Mouse (Mus musculus): Measurements from ENCODE around the gene Incenp.
"Not testable (repeated sequence)": the region's sequence is repeated elsewhere in the genome, so short reads cannot be mapped to it uniquely, and the experiment has no call there.

Gene Incenp

DNA sequence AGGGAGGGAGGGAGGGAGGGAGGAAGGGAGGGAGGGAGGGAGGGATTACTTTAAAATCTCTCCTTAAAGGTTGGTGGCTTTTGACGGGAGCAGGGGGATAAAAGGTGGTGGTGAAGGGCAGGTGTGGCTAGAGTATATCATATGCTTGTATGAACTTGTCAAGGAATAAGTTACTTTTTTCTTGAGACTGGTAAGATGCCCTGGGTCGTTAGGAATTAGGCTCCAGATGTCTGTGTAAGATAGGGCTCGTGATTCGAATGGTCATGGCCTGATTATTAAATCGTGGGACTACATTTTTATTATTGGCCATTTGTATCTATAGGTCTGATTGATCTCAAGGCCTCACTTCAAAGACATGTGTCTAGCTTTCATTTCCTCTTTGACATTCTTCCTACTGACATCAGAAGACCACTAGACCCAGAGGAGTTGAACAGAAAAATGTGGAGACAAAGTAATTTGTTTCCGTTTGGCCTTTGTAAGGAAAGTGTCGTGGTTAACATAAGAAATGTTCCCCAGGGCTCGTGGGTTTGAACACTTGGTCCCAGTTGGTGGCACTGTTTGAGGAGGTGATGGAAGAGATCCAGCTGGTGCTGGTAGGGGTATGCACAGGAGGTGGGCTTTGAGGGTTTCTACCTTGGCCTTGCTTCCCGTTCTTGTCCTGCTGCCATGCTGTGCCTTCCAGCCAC is 19.0 kb upstream of the Incenp start:
- DNase-seq (ENCODE audit: low spot score), result no peak

DNA sequence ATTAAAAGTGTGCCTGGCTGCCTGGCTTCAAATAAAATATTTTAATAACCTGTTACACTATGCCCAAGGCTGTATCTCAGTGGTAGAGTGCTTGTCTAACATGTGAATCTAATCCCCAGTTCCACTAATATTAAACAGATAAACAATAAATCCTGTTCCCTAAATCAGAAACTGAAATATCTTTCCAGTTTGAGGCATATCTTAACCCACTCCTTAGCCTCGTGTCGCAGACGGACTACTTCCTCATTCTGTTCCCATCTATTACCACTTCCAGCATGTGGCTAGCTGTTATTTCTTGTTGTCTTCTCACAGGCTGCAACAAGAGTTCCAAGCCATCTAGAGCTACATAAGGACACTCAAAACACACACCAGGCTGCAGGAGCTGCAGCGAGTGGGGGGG is 18.4 kb upstream of the Incenp start:
- no peak for DNase-seq (ENCODE audit: low spot score)

DNA sequence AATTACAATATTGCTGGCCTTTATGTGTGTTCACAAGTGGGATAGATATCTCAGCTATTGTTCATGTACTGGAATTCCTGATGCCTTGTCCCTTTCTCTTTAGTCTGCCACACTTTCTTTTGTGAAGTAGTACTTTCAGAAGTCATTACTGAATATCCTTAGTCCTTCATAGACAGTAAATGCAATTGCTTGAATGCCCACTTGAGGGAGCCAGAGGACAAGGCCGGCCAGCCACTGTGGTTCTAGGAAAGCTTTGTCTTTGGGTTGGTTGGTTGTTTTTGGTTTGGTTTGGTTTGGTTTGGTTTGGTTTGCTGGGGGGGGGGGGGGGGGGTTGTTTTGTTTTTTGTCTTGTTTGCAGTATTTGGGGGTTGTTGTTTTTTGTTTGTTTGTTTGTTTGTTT is 16.6 kb upstream of the Incenp start:
- DNase-seq (ENCODE audit: low spot score), result peak; percentile 79

DNA sequence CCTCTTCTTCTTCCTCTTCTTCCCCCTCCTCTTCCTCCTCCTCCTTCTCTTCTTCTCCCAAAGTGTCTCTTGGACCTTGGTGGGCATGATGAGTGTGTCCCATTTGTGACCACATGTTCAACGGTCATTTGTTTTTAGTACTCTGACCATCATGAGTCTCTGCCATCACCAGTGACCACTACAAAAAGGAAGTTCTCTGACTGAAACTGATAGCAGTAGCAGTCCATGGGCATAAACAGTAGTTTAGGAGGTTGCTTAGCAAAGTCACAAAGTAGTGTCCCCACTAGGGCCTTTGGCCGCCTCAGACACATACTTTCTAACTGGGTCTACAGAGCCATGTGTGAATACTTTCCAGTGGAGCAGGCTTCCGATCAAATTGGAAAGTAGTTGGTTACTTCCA is 15.0 kb upstream of the Incenp start:
- DNase-seq (ENCODE audit: low spot score), result no peak

DNA sequence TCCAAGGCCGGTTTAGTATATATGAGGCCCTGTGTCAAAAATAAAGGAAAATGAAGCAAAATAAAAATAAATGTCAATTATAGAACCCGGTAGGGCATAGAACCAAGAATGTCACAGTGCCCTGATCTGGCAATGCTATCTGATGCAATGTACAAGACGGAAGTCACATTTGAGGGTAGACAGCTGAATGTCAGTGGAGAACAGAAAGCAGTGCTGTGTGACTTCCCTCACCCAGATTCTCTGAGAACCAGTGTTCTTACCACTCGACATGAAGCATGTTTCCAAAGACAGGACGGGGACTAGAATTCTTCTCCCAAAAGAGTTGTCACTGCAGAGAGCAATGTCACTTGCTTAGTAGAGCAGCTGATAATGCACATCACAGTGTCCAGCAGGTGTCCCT is 14.4 kb upstream of the Incenp start:
- DNase-seq (ENCODE audit: low spot score), result no peak

DNA sequence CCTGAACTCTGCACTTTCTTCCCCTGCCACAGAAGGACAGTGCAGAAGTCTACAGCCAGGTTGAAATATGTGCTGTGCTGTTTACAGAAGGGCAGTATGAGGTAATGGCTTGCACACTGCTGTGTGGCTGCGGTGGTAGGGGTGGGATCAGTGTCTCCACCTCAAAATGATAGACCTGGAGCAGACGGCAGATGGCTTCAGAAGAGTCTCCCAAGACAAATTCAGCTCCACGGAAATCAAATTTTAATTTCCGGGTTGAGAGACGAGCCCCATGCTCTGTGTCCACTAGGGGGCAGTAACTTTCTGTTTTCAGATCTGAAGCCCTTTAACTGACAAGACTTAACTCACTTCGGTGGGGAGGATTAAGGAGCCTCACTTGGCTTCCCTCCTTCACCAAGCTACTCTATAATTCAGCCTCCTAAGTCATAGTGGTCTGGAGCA is 12.0 kb upstream of the Incenp start:
- peak; percentile 69 for DNase-seq (ENCODE audit: low spot score)

DNA sequence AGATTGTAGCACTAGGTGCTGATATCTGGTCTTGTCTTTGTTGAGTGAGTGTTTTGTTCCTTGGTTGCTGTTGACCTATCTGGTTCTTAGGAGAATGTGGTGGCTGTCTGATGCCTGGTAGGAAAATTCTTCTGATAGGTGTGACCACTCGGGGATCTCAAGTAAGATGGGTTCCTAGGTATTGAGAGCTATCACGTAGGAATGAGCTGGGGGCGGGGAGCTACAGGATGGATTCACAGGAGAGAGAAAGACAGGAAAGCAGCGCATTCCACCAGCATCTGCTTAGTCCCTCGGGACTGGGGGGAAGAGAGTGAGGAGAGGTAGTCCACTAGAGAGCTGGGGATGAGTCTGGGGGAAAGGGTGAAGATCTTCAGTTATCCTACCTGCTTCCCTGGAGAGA is 10.0 kb upstream of the Incenp start:
- DNase-seq (ENCODE audit: low spot score), result no peak

DNA sequence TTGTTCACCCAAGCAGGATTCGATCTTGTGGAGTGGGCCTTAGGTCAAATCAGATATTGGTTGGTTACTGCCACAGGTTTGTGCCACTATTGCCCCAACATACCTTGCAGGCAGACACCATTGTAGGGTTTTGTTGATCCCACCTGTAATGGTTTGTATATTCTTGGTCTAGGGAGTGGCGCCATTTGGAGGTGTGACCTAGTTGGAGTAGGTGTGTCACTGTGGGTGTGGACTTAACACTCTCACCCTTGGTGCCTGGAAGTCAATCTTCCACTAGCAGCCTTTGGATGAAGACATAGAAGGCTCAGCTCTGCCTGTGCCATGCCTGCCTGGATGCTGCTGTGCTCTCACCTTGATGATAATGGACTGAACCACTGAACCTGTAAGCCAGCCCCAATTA is 1.3 kb upstream of the Incenp start:
- not testable (repeated sequence) for DNase-seq (ENCODE audit: low spot score)

DNA sequence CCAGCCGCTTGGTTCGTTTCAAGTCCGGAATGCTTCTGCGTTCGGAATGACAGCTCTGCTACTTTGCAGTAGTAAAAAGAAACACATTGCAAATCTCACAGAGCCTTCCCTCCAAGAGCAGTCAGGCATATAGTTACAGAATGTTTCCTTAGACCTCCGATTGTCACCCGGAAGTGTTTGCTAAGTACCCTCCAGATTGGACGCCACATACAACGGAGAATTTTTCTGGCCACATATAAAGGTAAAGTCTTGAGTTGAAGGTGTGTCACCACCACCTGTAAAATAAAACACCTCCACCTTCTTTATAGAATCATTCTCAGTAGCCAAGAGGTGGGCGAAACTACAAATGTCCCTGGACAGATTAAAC is 412 bp upstream of the Incenp start:
- no peak for DNase-seq (ENCODE audit: low spot score)

DNA sequence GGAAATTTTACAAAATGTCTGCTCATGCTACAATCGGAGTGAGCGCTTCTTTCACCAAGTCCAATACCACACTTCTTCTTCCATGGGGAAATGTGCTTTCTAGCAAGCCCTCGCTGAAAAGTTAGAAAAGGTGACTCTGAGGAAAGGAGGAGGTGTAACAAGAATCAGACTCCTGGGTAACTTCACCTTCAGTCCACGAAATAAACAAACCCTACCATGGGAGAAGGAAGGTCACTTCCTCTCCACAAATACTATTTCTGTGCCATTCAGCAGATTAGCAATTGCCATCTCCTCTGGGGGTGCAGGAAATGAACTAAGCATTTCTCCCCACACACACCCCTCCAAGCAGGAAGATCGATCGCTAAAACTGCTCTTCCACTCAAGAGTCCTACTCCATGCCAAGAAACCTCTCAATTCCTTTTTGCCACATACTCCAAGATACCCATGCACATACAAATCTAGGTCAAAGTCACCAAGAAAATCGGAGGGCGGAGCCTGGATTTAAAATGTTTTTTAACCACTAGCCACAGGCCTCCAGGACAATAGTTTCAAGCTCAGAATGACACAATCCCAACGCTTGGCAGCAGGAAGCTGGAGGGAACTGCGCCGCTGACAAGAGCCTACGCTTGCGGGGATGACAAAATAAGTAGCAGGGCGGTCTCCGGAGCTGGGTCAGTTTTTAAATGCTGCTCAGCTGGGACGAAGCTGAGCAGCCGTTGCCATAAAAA is 848 bp downstream of the Incenp start:
- DNase-seq (ENCODE audit: low spot score), result no peak

DNA sequence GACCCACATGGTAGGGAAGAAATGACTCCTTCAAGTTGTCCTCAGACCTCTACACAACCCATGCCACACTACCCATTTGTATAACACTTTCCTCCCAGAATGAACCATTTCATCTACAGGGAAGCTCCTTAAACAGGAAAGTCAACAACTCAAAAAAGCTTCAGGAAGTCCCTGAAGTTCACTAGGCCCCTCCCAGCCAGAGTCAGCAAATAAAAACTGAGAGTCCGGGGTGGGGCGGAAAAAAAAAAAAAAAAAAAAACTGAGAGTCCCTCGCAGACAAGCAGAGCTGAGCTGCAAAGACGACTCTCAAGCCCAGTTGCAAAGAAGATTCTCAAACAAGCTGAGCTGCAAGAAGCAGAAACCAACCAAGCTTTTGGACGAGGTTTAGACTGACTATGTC is 3.3 kb downstream of the Incenp start:
- no peak for DNase-seq (ENCODE audit: low spot score)

DNA sequence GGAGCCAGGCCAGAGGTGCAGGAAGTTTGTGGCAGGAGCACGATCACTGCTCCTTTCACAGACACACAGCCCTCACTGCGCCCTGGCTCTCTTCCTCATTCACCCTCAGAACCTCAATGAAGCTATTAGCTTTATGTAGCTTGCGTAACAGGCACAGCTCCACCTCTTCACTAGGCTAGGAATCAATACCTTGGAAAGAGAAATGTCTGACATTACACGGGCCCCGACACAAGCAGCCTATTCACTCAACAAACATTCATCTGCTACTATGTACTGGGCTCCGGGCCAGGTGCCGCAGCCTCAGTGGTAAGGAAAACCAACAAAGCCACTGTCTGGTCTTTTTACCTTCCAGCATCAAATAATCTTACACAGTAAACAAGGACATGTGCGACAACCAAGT is 12.6 kb downstream of the Incenp start:
- DNase-seq (ENCODE audit: low spot score), result no peak

DNA sequence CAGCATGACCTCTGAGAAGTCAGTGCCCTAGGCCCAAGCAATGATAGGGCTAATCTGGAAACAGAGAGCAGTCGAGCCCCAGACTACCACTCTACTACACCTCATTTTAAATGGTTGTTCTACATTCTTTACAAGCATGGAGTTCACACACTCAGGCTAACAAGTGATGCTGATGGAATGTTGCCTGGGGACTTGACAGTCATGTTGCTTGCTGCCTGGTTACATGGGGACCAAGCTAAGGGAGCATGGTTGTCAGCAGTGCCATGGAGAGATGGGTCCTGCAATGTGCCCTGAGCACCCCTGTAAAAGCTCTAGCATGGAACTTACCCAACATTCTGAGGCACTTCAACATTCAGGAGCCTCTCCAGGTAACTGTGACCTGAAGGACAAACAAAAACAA is 13.0 kb downstream of the Incenp start:
- no peak for DNase-seq (ENCODE audit: low spot score)

DNA sequence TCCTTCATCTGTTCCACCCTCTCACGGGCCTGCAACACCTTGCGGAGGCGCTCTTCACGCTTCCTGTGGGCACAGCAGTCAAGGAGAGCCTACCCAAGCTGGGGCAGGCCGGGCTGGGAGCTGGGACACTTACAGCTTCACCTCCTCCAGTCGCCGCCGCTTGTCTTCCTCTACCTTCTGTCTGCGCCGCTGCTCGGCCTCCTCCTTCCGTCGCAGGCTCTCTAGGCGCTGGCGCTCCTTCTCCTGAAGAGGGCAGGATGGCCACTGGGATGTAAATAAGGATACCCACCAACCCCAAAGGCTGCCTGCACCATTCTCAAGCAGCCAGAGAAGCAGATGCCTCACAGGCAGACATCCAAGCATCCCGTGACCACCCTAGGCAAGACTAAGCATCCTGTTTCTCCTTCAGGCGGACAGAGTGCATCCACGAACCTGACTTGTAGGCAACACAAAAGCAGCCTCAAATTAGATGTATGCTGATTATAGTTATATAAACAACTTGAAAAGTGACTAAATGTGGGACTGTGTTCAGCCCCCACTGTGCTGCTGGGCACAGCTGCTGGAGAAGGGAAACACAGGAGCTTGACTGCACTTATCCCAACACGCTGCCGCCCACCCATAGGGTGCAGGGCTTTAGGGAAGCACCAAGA is 21.0 kb downstream of the Incenp start:
- no peak for DNase-seq (ENCODE audit: low spot score)

DNA sequence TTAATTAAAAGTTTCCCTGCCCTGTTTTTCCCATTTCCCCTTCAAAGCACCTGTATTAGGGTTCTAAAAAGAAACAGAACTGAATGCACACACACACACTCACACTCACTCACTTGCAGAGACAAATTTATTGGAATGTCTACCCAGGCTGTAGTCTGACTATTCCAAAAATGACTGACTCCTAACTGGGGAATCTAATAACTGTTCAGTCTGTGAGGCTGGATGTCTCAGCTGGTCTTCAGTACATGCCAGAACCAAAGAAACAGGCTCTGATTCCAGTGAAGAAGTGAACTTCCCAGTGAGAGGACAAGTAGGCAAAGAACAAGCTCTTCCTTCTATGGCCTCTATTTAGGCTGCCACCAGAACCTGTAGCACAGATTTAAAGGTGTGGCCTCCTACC is 33.9 kb downstream of the Incenp start:
- no peak for DNase-seq (ENCODE audit: low spot score)

DNA sequence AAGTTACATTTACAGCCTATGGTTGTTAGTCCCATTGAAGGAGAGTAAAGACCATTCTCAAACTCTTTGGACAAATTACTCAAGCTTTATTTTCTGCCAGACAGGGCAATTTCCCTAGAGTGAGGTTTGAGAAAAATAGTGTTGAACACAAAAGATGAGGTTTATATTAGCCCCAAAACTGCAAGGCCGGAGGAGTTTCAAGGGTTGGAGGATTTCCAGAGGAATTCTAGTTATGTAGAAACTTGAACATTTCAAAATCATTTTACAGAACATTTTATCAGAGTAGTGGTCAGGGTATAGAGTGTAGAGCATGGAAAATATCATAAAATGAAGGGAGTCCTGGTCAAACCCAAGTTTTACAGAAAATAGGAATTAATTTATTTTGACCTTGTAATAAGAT is 34.5 kb downstream of the Incenp start:
- no peak for DNase-seq (ENCODE audit: low spot score)

DNA sequence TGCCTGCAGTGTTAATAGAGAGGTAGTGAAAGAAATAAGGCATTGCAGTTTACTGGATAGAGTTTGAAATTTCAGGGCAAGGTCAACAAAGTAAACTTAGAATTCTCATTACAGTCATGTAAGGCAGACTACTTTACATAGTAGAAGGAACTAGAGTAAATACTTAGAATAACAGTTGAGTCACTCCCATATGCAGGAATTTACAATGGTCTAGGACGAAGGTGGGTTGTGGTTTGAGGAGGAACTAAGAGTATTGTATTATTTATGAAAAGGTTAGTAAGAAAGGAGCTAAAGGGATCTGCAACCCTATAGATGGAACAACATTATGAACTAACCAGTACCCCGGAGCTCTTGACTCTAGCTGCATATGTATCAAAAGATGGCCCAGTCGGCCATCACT is 38.5 kb downstream of the Incenp start:
- DNase-seq (ENCODE audit: low spot score), result not testable (repeated sequence)

DNA sequence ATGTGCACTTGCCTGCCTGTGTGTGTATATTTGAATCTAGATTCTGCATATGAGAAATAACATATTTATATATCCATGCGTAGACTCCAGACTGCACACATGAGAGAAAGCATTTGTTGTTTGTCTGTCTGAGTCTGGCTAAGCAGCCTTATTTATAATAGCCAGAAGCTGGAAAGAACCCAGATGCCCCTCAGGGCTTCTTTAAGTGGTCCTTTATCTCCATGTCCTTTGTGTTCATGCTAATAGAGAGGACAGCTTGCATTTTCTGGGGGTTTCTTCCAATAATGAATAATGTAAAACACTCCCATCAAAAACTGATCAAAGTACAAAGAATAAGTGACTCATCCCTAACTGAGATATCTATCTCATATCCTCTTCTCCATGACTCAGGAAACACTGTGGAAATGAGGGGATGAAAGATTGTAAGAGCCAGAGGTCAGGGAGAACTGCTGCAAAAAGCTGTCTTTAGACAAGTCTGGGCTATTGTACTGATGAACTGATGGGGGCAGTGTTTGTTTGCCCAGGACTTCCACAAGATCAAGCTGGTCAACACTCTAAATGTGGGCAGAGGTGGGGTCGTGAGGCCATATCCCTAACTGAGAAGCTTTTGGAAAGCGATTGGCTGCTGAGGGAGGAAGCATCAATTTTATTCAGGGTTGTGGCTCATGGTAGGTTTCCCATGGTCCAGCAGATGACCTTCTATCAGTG is 49.8 kb downstream of the Incenp start:
- DNase-seq (ENCODE audit: low spot score), result not testable (repeated sequence)

DNA sequence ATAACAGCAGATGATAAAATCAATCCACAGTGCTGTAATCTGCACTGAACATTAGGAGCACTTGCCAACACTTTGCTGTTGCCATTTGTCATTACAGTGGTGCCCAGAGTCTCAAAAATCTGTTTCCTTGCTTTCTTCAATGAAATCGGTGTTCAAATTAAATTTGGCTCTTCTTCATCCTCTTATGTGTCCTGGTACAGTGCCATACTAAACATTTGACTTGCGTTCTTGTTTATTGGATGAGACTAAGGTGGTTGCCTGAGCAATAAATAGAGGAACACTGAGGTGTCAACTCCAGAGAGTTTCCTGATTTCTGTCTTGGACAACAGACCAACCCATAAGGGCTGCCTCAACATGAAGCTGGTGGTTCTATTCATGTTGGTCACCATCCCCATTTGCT is 52.1 kb downstream of the Incenp start, which contains the start of gene Scgb2a2:
Scgb2a2 (plus strand) TSS at position 301 of the 400 bp plus-strand sequence.
- DNase-seq (ENCODE audit: low spot score), result no peak

DNA sequence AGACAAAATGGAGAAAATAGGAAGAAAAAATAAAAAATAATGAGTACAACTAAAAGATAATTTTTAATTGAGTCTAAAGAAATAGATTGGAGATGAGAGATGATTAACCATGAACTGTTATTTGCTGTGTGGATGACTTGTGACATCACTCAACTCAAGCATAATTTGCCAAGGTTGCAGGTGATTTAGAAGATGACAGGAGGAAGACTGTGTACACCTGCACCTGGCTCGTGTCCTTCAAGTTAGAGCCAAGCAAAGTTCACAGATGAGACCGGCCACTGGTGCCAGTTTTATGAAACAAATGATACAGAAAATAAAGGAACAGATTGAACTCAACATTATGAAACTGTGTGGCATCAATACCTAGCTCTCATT is 62.0 kb downstream of the Incenp start:
- DNase-seq (ENCODE audit: low spot score), result no peak

DNA sequence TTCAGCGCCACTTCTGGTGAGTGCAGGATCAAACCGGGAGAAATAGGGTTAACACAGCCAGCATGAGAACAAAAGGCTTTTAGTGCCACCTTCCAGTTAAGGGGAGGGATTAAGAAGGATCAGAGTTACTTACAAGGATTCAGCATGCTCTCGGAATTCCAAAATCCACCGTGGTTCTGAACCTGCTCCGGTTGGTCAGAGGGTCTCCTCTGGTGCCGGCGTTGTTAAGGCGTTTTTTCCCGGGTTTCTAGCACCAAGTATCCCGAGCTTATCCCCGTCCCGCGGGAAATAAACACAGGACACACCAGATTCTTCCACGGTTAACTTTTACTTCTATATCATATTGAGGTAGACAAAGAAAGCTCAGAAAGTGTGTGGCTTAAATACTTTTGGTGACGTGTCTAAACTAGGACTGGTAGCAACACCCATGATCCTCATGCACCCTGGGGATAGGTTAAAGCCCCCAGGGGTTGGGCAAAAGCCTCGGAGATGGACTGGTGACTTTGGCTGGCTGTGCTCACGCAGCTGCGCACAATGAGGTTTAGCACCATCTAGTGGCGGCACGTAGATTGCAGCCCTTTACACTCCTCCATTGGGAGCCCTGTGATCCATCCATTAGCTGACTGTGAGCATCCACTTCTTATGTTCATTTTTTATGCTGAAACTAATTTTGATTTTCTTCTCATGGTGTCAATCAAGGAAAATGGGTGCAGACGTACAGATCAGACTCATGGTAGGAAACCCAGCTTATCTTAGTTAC is 62.6 kb downstream of the Incenp start:
- DNase-seq (ENCODE audit: low spot score), result peak; percentile 37
